Mouse (Mus musculus) bone marrow, adult 2 months (tissue): ENCODE results near the gene Fbxw21. TPM values are rescaled to one million over a fixed set of nuclear protein-coding genes. Genes with fewer than 3 reads are reported as not detected.

Experiments used
- H3K27ac ChIP-seq: fragments of 200-500 bp; 2 replicates; pipeline ENCODE4 v1.5.1; 2012; ENCODE audit warnings: low read depth, mild to moderate bottlenecking, control low read depth, inconsistent platforms, low read length; ENCODE audit not compliant: control insufficient read depth, poor library complexity, insufficient read depth
- H3K4me1 ChIP-seq: fragments of 200-500 bp; 2 replicates; pipeline ENCODE4 v1.6.1; 2011; ENCODE audit warnings: low read length; ENCODE audit not compliant: control insufficient read depth, insufficient read depth
- H3K4me3 ChIP-seq: fragments of 200-500 bp; replicated peaks from 2 replicates; pipeline ENCODE3; 2011; ENCODE audit warnings: mild to moderate bottlenecking, low read depth, low read length, control low read depth; ENCODE audit not compliant: control insufficient read depth
- CTCF ChIP-seq: fragments of 200-500 bp; IDR thresholded peaks from 2 replicates; pipeline ENCODE4 v1.5.1; 2011; ENCODE audit warnings: low read length, control low read depth; ENCODE audit not compliant: control insufficient read depth, insufficient read depth
- POLR2A ChIP-seq: fragments of 200-500 bp; IDR thresholded peaks from 2 replicates; pipeline ENCODE4 v1.6.1; 2011; ENCODE audit warnings: low read depth, mild to moderate bottlenecking, control low read depth, low read length, borderline replicate concordance; ENCODE audit not compliant: control insufficient read depth
- WGBS: fragments of 180-500 bp; shearing (Covaris S2); methylation state at CpG from one replicate; pipeline ENCODE4 v1.1.7; 2018; 5-methylcytosine and 5-hydroxymethylcytosine counted together
- polyA plus RNA-seq: library from polyadenylated mRNA; stranded (reverse); fragments of >200 nt; gene quantifications from 2 replicates; pipeline ENCODE4 v1.2.4, GENCODE M21; 2011; ENCODE audit warnings: low replicate concordance; ENCODE audit not compliant: missing spikeins, insufficient read depth, insufficient read length

Gene Fbxw21
- polyA plus RNA-seq, 1 experiment = not detected

DNA sequence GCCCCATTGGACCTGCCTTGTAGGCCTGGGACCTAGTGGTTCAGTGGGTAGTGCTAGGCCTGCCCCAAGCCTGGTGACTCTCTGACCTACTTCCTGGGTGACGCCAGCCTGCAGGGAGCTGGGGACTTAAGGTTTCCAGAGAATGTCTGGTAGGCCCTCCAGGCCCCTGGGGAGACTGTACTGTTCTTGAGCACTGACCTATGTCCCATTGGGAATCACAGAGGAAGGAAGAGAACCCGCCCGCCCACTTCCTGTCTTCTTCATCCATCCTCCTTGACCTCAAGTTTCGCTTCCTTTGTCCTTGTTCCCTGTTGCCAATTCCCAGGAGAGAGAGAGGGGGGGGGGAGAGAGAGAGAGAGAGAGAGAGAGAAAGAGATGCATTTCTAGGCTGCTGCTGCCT lies 43.7 kb downstream of the Fbxw21 start:
- Histone ChIP-seq H3K4me3 (no peak overlapping the region), H3K27ac (no peak overlapping the region), H3K4me1 (no peaks in the 10 kb centered on the region)
- TF ChIP-seq POLR2A (no peak), CTCF (no peak)
- 54% methylated on average over 4 of the region's 4 CpGs for WGBS

DNA sequence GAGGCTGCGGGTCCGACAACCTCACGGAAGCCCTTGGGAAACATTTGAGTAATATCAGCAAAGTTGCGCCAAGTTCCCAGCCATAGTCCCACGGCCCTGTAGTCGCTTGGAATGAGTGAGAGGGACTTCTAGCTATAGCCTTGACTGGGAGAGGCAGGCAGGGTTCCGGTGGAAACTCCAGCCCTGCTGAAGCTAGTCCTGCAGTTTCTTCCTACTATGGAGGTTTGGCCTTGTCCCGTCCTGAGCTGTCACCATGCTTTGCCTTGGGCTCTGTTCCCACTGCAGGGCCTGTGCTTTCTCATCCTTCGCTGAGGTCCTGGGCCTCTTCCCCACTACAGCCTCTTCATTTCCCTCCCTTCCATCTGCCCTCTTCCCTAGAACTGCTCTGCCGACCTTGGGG lies 45.6 kb downstream of the Fbxw21 start:
- 79% methylated on average over 10 of the region's 10 CpGs for WGBS
- H3K4me3 ChIP-seq = no peak overlapping the region
- no peak overlapping the region for H3K27ac ChIP-seq
- H3K4me1 ChIP-seq = no peaks in the 10 kb centered on the region
- no peak for TF ChIP-seq POLR2A
- no peak for TF ChIP-seq CTCF

DNA sequence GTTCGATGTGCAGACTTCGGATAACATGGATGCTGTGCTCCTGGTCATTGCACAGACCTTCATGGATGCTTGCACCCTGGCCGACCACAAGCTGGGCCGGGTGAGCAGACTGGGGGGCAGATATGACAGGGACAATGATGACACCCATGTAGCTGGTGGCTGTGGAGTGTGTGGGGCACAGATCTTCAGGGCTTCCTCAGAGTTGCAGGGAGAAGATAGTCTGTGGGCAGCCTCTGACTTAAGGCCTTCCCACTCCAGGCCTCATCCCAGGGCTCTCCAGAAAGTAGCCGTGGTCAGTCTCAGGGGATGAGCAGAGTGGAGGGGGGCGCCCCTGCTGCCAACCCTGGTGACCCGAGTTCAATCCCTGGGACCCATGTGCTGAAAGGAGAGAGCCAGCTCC lies 47.0 kb downstream of the Fbxw21 start:
- 84% methylated on average over 7 of the region's 7 CpGs for WGBS
- Histone ChIP-seq H3K4me1 (no peaks in the 10 kb centered on the region), H3K27ac (no peak overlapping the region), H3K4me3 (no peak overlapping the region)
- TF ChIP-seq POLR2A (no peak), CTCF (no peak)

DNA sequence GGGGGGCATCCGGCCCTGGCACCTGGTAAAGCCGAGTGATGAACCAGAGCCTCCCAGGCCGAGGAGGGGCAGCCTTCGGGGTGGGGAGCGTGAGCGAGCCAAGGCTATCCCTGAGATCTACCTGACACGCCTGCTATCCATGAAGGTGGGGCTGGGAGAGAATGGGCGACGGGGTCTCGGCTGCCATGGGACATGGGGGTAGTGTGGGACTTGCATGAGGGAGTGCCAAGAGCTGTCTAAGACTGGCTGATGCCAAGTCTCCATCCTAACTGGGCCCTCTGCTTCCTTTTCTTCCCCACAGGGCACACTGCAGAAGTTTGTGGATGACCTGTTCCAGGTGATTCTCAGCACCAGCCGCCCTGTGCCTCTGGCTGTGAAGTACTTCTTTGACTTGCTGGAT lies 47.6 kb downstream of the Fbxw21 start:
- Histone ChIP-seq H3K4me3 (no peak overlapping the region), H3K4me1 (no peaks in the 10 kb centered on the region), H3K27ac (no peak overlapping the region)
- 85% methylated on average over 11 of the region's 11 CpGs for WGBS
- no peak for TF ChIP-seq CTCF
- no peak for TF ChIP-seq POLR2A

DNA sequence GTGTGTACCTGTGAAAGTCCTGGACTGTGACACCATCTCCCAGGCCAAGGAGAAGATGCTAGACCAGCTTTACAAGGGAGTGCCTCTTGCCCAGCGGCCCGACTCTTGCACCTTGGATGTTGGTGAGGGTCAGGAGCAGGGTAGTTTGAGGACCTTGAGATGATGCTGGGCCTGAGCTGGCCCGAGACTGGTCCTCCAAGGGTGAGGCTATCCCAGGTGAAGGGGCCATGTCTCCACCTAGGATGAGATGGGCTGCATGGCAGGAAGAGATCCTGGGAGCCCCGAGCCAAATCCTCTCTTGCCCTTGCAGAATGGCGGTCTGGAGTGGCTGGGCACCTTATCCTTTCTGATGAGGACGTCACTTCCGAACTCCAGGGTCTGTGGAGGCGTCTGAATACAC lies 48.5 kb downstream of the Fbxw21 start:
- 81% methylated on average over 8 of the region's 8 CpGs for WGBS
- Histone ChIP-seq H3K4me1 (no peaks in the 10 kb centered on the region), H3K27ac (no peak overlapping the region), H3K4me3 (no peak overlapping the region)
- TF ChIP-seq CTCF (no peak), POLR2A (no peak)

DNA sequence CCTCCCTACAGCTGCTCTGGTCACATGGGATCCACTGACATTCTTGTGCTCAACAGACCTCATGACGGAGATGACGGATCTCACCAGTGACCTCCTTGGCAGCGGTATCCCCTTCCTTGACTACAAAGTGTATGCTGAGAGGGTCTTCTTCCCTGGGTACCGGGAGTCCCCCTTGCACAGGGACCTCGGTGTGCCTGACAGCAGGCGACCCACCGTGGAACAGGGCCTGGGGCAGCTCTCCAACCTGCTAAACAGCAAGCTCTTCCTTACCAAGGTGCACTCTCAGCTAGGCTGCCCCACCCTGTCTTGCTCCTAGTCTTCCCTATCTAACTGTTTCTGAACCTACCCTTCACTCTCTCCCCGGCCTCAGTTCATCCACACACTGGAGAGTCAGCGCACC lies 50.2 kb downstream of the Fbxw21 start:
- TF ChIP-seq POLR2A (no peak), CTCF (no peak)
- no peak overlapping the region for H3K4me3 ChIP-seq
- 91% methylated on average over 9 of the region's 9 CpGs for WGBS
- no peak overlapping the region for H3K27ac ChIP-seq
- H3K4me1 ChIP-seq = no peaks in the 10 kb centered on the region

DNA sequence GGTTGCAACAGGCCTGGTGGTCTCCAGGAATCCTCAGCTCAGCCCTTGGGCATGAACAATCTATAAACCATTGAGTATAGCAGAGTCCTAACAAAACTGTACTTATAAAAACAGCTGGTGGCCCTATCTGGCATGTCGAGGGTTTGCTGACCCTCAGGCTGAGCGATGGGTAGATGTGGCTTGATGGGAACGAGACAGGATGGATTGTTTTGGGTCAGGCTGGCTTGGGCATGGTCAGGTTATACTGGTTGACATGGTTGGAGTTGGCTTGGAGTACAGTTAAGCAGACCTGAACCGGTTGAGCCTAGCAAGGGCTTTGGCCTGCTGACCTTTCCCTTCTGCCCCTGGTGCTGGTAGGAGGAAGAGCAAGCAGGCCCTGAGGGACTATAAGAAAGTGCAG lies 50.7 kb downstream of the Fbxw21 start:
- TF ChIP-seq CTCF (no peak), POLR2A (no peak)
- no peak overlapping the region for H3K27ac ChIP-seq
- WGBS = 80% methylated on average over 4 of the region's 4 CpGs
- no peak overlapping the region for H3K4me3 ChIP-seq
- no peaks in the 10 kb centered on the region for H3K4me1 ChIP-seq

DNA sequence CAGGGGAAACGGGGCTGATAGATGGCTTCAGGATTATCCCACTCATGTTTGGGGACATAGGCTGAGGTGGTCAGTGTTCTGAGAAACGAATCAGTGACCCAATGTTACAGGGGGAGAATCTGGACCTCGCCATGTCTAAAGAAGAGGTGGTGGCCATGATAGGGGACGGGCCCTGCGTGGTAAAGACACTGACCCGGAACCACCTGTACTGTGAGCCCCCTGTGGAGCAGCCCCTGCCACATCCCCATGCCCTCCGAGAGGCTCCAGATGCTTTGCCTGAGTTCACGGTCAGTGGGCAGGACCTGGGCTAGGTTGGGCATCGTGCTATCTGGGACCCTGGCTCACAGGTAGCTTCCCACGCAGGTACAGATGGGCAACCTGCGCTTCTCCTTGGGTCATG lies 51.6 kb downstream of the Fbxw21 start:
- TF ChIP-seq POLR2A (0 out of 2 replicates have a peak, but pooled peaks have one; percentile 7), CTCF (no peak)
- no peak overlapping the region for H3K27ac ChIP-seq
- no peak overlapping the region for H3K4me3 ChIP-seq
- WGBS = 80% methylated on average over 11 of the region's 11 CpGs
- H3K4me1 ChIP-seq = no peaks in the 10 kb centered on the region

DNA sequence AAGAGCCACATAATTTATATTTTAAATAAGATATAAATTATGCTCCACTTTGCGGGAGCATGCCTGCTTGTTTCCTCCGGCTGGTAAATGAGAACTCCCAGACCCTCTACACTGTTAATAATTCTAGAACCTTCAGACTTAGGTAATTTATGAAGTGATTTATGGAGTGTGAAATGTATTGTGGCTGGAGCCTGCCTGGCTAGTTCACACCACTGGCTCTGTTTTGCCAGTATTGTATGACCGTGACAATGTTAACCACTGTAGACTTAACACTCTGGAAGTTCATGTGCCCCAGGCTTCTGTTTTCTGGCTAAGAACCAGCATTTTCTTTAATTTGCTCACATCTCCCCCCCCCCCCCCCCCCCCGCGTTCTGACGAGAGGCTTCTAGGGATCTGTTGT lies 54.5 kb downstream of the Fbxw21 start:
- Histone ChIP-seq H3K27ac (no peak overlapping the region), H3K4me3 (no peak overlapping the region), H3K4me1 (no peaks in the 10 kb centered on the region)
- TF ChIP-seq CTCF = no peak
- no peak for TF ChIP-seq POLR2A
- 66% methylated on average over 6 of the region's 6 CpGs for WGBS
